In the genomic region with DNA sequence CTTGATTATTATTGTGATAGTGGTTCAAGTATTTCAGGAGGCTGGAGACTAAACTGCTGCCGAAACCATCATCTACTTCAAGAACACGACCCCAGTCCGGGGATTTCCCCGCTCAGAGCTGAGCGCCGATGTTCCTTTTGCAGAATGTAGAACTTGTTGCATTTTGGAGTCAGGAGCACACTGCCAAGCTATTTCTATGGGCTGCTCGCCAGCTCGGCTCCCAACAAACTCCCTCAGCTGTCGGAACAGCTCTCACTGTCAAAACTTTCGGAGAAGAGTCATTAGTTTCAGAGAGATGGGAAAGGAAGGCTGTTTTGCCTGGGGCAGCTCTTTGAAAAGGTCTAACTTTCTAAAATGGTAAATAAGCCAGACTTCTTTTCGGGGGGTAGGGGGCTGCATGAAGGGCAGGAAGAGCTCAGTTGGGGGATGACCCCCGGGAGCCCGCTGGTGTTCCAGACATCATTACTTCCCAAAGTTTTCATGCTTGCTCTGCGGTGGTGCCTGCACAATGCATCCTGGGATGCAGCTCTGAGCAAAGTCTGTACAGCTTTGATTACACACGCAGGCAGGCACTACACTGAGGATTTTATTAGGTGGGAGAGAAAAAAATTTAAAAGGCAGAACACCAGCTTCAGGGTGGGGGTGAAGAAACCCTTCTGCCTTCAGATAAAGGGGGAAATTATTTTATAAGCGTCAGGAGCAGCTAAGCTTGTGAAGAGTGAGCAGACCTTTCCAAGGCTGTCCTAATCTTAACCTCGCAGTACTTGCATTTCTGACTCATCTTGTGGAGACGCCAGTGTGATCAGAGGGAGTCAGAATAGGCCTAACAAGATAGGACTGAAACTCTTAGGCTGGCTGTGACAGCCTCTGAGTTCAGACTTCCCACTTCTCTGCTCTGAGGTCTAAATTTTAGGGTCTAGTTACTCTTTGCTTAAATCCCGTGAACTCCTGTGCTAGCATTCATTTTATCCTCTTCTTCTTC, we compare ENCODE assay signal across 9 mouse cellular contexts.
DNase-seq lines count a peak whose midpoint lies in the region; ATAC-seq and TF ChIP-seq lines count a peak whose summit lies in the region.
"Had no signal": no experiment of that assay in that cellular context is flagged by ENCODE, and none has a peak within 500 bp of the region (broad histone marks: within the 10 kb centered on the region; RNA-seq: fewer than 3 reads in every experiment).

No protein-coding gene starts in this region.

- WGBS in liver, postnatal 0 days (ENCODE audit: insufficient replicate concordance): 77% methylated on average over 19 of the region's 19 CpGs
- 76% methylated on average over 19 of the region's 19 CpGs for WGBS in hindbrain, embryonic 14.5 days
- WGBS in hindbrain, embryonic 13.5 days: 78% methylated on average over 19 of the region's 19 CpGs

- TF ChIP-seq CTCF in liver, postnatal 0 days (IDR thresholded peaks at IDR 0.05; ENCODE audit: low read depth): no peak

- H3K36me3 ChIP-seq in liver, postnatal 0 days (replicated peaks; ENCODE audit: insufficient read depth, low read length): no peaks in the 10 kb centered on the region
- H3K36me3 ChIP-seq in hindbrain, embryonic 14.5 days (replicated peaks; ENCODE audit: control insufficient read depth, insufficient read depth): no peaks in the 10 kb centered on the region
- H3K36me3 ChIP-seq in hindbrain, embryonic 13.5 days: no peaks in the 10 kb centered on the region
- H3K36me3 ChIP-seq: midbrain, embryonic 12.5 days had no signal

- H3K4me1 ChIP-seq in liver, postnatal 0 days (ENCODE audit: insufficient read depth): no peaks in the 10 kb centered on the region
- no peaks in the 10 kb centered on the region for H3K4me1 ChIP-seq in hindbrain, embryonic 14.5 days (replicated peaks; ENCODE audit: control insufficient read depth, insufficient read depth, low read length)
- no peaks in the 10 kb centered on the region for H3K4me1 ChIP-seq in hindbrain, embryonic 13.5 days (replicated peaks)

- no peak for TF ChIP-seq EP300 in liver, postnatal 0 days (IDR thresholded peaks at IDR 0.05; ENCODE audit: low read depth)

- H3K4me3 ChIP-seq in liver, postnatal 0 days (ENCODE audit: low read depth, low read length): no peak overlapping the region
- H3K4me3 ChIP-seq in hindbrain, embryonic 14.5 days (replicated peaks; ENCODE audit: low read length): no peak overlapping the region
- H3K4me3 ChIP-seq in hindbrain, embryonic 13.5 days: no peak overlapping the region
- H3K4me3 ChIP-seq: midbrain, embryonic 12.5 days had no signal

- no peaks in the 10 kb centered on the region for H3K27me3 ChIP-seq in liver, postnatal 0 days (ENCODE audit: insufficient read depth, low read length)
- H3K27me3 ChIP-seq in hindbrain, embryonic 14.5 days (ENCODE audit: control insufficient read depth, insufficient read depth, low read length): no peaks in the 10 kb centered on the region
- H3K27me3 ChIP-seq in hindbrain, embryonic 13.5 days: no peaks in the 10 kb centered on the region
- H3K27me3 ChIP-seq: midbrain, embryonic 12.5 days had no signal

- peak; percentile 7 for DNase-seq in liver
- DNase-seq in liver, postnatal 0 days: no peak
- DNase-seq in frontal cortex, postnatal 14 days (ENCODE audit: low spot score in 2 of 2): peak; percentile 9 to 21
- DNase-seq in heart, postnatal 36 days: peak; percentile 42 to 48
- DNase-seq in lung, postnatal 10 days: peak; percentile 63
- DNase-seq in retina, postnatal 1 day: no peak
- DNase-seq in hindbrain, embryonic 14.5 days (ENCODE audit: low spot score): no peak

- no peak overlapping the region for H3K4me2 ChIP-seq in liver, postnatal 0 days (ENCODE audit: low read depth, low read length)
- H3K4me2 ChIP-seq in hindbrain, embryonic 14.5 days (replicated peaks): no peak overlapping the region
- H3K4me2 ChIP-seq in hindbrain, embryonic 13.5 days: no peak overlapping the region
- H3K4me2 ChIP-seq: midbrain, embryonic 12.5 days had no signal

- intact Hi-C loops in heart, postnatal 36 days (cut with DNase I): no loop called here

- ATAC-seq in liver, postnatal 0 days: no peak
- no peak for ATAC-seq in hindbrain, embryonic 14.5 days (ENCODE audit: low FRiP score)
- no peak for ATAC-seq in hindbrain, embryonic 13.5 days (ENCODE audit: low FRiP score)

- H3K9me3 ChIP-seq in liver, postnatal 0 days (ENCODE audit: low read length): no peaks in the 10 kb centered on the region
- no peaks in the 10 kb centered on the region for H3K9me3 ChIP-seq in hindbrain, embryonic 14.5 days (ENCODE audit: control insufficient read depth, low read length)
- no peaks in the 10 kb centered on the region for H3K9me3 ChIP-seq in hindbrain, embryonic 13.5 days
- H3K9me3 ChIP-seq: midbrain, embryonic 12.5 days had no signal

- no peak overlapping the region for H3K27ac ChIP-seq in liver, postnatal 0 days (ENCODE audit: low read depth)
- no peak overlapping the region for H3K27ac ChIP-seq in hindbrain, embryonic 14.5 days
- no peak overlapping the region for H3K27ac ChIP-seq in hindbrain, embryonic 13.5 days
- H3K27ac ChIP-seq: midbrain, embryonic 12.5 days had no signal

- H3K9ac ChIP-seq in liver, postnatal 0 days (replicated peaks): no peak overlapping the region
- no peak overlapping the region for H3K9ac ChIP-seq in hindbrain, embryonic 14.5 days
- H3K9ac ChIP-seq in hindbrain, embryonic 13.5 days: no peak overlapping the region
- H3K9ac ChIP-seq: midbrain, embryonic 12.5 days had no signal

Comparison
In these comparisons a context has a peak if more than half of its experiments do, and no peak if none do; other contexts are left out.
1. DNase-seq: peak in liver (single experiment), frontal cortex, postnatal 14 days (2 of 2), heart, postnatal 36 days (2 of 2) and lung, postnatal 10 days (single experiment); none in liver, postnatal 0 days (single experiment), retina, postnatal 1 day (single experiment) and hindbrain, embryonic 14.5 days (single experiment).